Mouse (Mus musculus) midbrain, embryonic 16.5 days (tissue): ENCODE measurements around the gene Smyd2. TPM values are rescaled to one million over a fixed set of nuclear protein-coding genes. Genes with fewer than 3 reads are reported as not detected.

ENCODE experiments used
- ATAC-seq: fragments of 200-750 bp; cut with Nextera tagmentation; 2 replicates; pipeline ENCODE4 v1.8.0; 2017; ENCODE audit warnings: moderate TSS enrichment
- H3K27ac ChIP-seq: fragments of 300-500 bp; sonication (generic); 2 replicates; pipeline ENCODE4 v1.5.1; 2014; ENCODE audit warnings: mild to moderate bottlenecking, low read length, mixed read lengths
- H3K27me3 ChIP-seq: fragments of 300-500 bp; sonication (generic); 2 replicates; pipeline ENCODE4 v1.6.1; 2014; ENCODE audit warnings: low read depth, low read length, mixed read lengths; ENCODE audit not compliant: control insufficient read depth, insufficient read depth
- H3K36me3 ChIP-seq: fragments of 300-500 bp; sonication (generic); 2 replicates; pipeline ENCODE4 v1.6.1; 2014; ENCODE audit warnings: mild to moderate bottlenecking, low read length, moderate library complexity, mixed read lengths; ENCODE audit not compliant: control insufficient read depth, insufficient read depth
- H3K4me1 ChIP-seq: fragments of 300-500 bp; sonication (generic); 2 replicates; pipeline ENCODE4 v1.6.1; 2014; ENCODE audit warnings: mild to moderate bottlenecking, low read length, mixed read lengths; ENCODE audit not compliant: control insufficient read depth, insufficient read depth
- H3K4me2 ChIP-seq: fragments of 300-500 bp; sonication (generic); 2 replicates; pipeline ENCODE4 v1.6.1; 2014; ENCODE audit warnings: mild to moderate bottlenecking, low read length, mixed read lengths
- H3K4me3 ChIP-seq: fragments of 300-500 bp; sonication (generic); 2 replicates; pipeline ENCODE4 v1.5.1; 2014; ENCODE audit warnings: low read depth, mild to moderate bottlenecking, low read length, moderate library complexity, mixed read lengths
- H3K9ac ChIP-seq: fragments of 300-500 bp; sonication (generic); 2 replicates; pipeline ENCODE4 v1.6.1; 2014; ENCODE audit warnings: low read depth, low read length, mixed read lengths
- H3K9me3 ChIP-seq: fragments of 300-500 bp; sonication (generic); replicated peaks from 2 replicates; pipeline ENCODE4 v1.6.1; 2014; ENCODE audit warnings: mild to moderate bottlenecking, low read length, mixed read lengths; ENCODE audit not compliant: control insufficient read depth, poor library complexity, severe bottlenecking
- WGBS: fragments of 180-500 bp; shearing (Covaris S2); extraction: QIAGEN DNeasy Blood & Tissue Kit; methylation state at CpG from one replicate; pipeline ENCODE4 v1.1.7; 2014; 5-methylcytosine and 5-hydroxymethylcytosine counted together
- polyA plus RNA-seq: library from polyadenylated mRNA; unstranded; fragments of >200 nt; fragmentation: Nextera tagmentation; extraction: Ambion mirVana; gene quantifications from 2 replicates; pipeline ENCODE4 v1.2.1, GENCODE M21; 2015

Gene Smyd2
- polyA plus RNA-seq, 1 experiment from 2014 or later, result 78.7 TPM

DNA sequence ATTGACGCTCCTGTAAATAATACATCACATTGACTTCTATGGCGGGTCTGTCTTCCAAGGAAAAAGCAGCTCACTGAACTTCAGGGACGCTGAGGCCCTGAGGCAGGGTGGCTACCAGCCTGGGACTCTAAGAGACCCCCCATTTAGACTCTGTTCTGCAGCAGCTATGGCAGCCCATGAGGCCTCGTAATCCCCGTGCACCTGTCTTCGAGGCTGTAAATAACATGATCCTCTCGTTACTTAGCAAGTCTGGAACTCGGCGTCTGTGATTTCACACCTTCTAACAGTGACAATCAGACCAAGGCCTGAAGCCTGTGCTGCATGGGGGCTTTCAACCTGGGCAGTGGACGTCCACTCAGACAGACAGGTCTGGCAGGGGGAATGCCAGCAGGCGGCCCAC lies 19.0 kb downstream of the Smyd2 start:
- Histone ChIP-seq H3K9me3 (no peaks in the 10 kb centered on the region), H3K4me3 (no peak overlapping the region), H3K36me3 (0 out of 2 replicates have a peak, but pooled peaks cover 4% of the 10 kb centered on the region), H3K27me3 (no peaks in the 10 kb centered on the region), H3K4me1 (no peaks in the 10 kb centered on the region), H3K27ac (no peak overlapping the region), H3K4me2 (no peak overlapping the region), H3K9ac (no peak overlapping the region)
- 79% methylated on average over 11 of the region's 11 CpGs for WGBS
- no peak for ATAC-seq

- H3K4me3 ChIP-seq, result no peak overlapping the region
- no peak overlapping the region for H3K9ac ChIP-seq
- H3K27me3 ChIP-seq, result no peaks in the 10 kb centered on the region
- ATAC-seq, result no peak
- H3K4me2 ChIP-seq, result no peak overlapping the region
- no peaks in the 10 kb centered on the region for H3K4me1 ChIP-seq
- no peak overlapping the region for H3K27ac ChIP-seq
- no peaks in the 10 kb centered on the region for H3K9me3 ChIP-seq
- 89% methylated on average over 9 of the region's 9 CpGs for WGBS
- no peaks in the 10 kb centered on the region for H3K36me3 ChIP-seq
Measured at GRCm38 (mm10) chr1:189902413-189902812, 19.8 kb downstream of the Smyd2 start.

DNA sequence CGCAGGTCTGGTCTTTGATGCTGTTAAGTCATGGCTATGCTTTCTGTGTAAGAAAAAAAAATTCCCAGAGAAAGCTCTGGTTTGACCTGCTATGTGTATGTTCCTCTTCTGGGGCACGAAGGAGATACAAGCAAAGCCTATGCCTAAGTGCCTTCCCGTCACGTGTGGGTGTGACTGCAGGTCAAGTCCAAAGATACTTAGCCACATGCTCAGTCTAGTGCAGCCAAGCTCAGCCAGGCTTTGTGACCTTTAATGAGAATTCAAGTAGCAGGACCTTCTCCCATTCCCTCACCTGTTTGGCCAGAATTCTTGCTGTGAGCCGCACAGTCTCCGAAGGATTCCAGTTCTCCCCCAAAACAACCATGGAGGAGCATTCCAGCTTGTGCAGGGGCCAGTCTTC lies 22.6 kb downstream of the Smyd2 start:
- 93% methylated on average over 6 of the region's 6 CpGs for WGBS
- H3K9ac ChIP-seq, result no peak overlapping the region

DNA sequence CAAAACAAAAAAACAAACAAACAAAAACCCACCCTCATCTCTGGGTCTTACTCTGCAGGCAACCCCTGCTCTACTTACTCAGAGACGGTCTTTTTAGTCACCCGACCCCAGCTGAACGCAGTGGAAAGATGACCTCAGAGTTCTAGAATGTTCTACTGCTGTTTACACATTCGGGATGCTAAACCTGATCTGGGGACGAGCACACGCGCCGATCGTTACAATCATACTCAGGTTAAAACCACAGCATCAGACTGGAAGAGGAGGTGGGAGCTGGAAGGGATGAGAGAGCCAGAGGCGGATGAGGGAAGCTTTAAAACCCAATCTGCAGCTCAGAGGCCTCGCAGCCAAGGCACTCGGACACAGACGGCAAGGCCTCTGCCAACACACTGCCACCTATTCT lies 23.5 kb downstream of the Smyd2 start:
- peaks cover 9% of the 10 kb centered on the region for H3K36me3 ChIP-seq
- no peaks in the 10 kb centered on the region for H3K4me1 ChIP-seq
- H3K9me3 ChIP-seq, result no peaks in the 10 kb centered on the region
- no peak overlapping the region for H3K9ac ChIP-seq
- ATAC-seq, result no peak
- H3K4me3 ChIP-seq, result no peak overlapping the region
- H3K27me3 ChIP-seq, result no peaks in the 10 kb centered on the region
- WGBS, result 89% methylated on average over 13 of the region's 13 CpGs
- no peak overlapping the region for H3K4me2 ChIP-seq
- H3K27ac ChIP-seq, result no peak overlapping the region; the same call in 1 of the 2 replicates

More for the DNA sequence above, 22.6 kb downstream of the Smyd2 start:
- no peak overlapping the region for H3K27ac ChIP-seq
- H3K4me1 ChIP-seq, result no peaks in the 10 kb centered on the region
- H3K36me3 ChIP-seq, result peaks cover 9% of the 10 kb centered on the region
- no peaks in the 10 kb centered on the region for H3K27me3 ChIP-seq
- ATAC-seq, result no peak
- H3K4me3 ChIP-seq, result no peak overlapping the region
- no peak overlapping the region for H3K4me2 ChIP-seq
- H3K9me3 ChIP-seq, result no peaks in the 10 kb centered on the region

GRCm38 (mm10) chr1:189897861-189898260 lies 24.3 kb downstream of the Smyd2 start:
- peaks cover 9% of the 10 kb centered on the region for H3K36me3 ChIP-seq
- no peak overlapping the region for H3K9ac ChIP-seq
- H3K9me3 ChIP-seq, result no peaks in the 10 kb centered on the region
- no peak overlapping the region for H3K27ac ChIP-seq
- no peak overlapping the region for H3K4me2 ChIP-seq
- 25% methylated on average over 9 of the region's 9 CpGs for WGBS
- H3K4me1 ChIP-seq, result no peaks in the 10 kb centered on the region
- no peak for ATAC-seq
- H3K27me3 ChIP-seq, result no peaks in the 10 kb centered on the region
- H3K4me3 ChIP-seq, result no peak overlapping the region

- H3K4me2 ChIP-seq, result no peak overlapping the region
- ATAC-seq, result no peak
- no peaks in the 10 kb centered on the region for H3K4me1 ChIP-seq
- no peak overlapping the region for H3K4me3 ChIP-seq
- WGBS, result 63% methylated on average over 9 of the region's 9 CpGs
- no peak overlapping the region for H3K9ac ChIP-seq
- peaks cover 11% of the 10 kb centered on the region for H3K36me3 ChIP-seq
- H3K9me3 ChIP-seq, result no peaks in the 10 kb centered on the region
- H3K27ac ChIP-seq, result no peak overlapping the region
- H3K27me3 ChIP-seq, result no peaks in the 10 kb centered on the region
Measured at GRCm38 (mm10) chr1:189894191-189894590, 28.0 kb downstream of the Smyd2 start.

DNA sequence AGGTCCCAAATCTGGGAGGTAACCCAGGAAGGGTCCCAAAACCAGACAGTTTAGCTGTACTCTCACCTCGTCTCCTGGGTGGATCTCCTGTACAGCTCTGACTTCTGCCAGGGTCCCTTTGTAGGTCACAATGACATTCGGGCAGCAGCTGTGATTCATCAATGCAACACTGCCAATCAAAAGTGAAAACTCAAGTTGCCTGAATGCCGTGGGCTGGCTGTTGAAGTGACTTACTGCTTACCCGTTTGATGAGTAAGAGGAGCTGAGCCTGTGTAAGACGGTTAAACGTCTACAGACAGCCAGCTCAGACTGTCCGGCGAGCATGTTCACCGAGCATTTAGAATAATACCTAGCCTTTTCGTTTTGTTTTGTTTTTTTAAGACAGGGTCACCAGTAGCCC lies 33.4 kb downstream of the Smyd2 start:
- ATAC-seq, result no peak
- Histone ChIP-seq H3K9ac (no peak overlapping the region), H3K4me3 (no peak overlapping the region), H3K36me3 (0 out of 2 replicates have a peak, but pooled peaks cover 2% of the 10 kb centered on the region), H3K27ac (no peak overlapping the region), H3K4me1 (peaks cover 7% of the 10 kb centered on the region), H3K4me2 (no peak overlapping the region), H3K9me3 (no peaks in the 10 kb centered on the region), H3K27me3 (no peaks in the 10 kb centered on the region)
- WGBS, result 63% methylated on average over 10 of the region's 10 CpGs

DNA sequence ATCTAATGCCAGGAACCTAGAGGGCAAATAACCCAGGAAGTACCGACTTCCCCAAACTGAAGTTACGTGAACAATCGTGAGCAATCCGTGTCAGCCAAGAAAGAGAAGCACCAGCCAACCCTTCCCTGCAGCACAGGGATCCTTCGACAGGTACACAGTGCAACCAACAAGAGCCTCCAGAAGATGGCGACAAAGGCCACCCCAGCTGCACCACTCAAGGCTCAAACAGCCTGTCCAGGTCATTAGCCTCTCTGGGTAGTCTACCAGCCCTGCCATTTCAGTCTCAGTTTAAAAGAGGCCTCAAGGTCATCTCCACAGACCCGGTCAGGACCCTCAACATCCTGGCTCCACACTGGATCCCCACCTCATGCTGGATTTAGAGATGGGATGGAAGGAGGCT lies 34.6 kb downstream of the Smyd2 start:
- Histone ChIP-seq H3K36me3 (0 out of 2 replicates have a peak, but pooled peaks cover 1% of the 10 kb centered on the region), H3K4me3 (no peak overlapping the region), H3K4me2 (no peak overlapping the region), H3K27me3 (no peaks in the 10 kb centered on the region), H3K27ac (no peak overlapping the region), H3K9ac (no peak overlapping the region), H3K9me3 (no peaks in the 10 kb centered on the region), H3K4me1 (peaks cover 7% of the 10 kb centered on the region)
- peak; percentile 73; the same call in 1 of the 2 replicates for ATAC-seq
- 33% methylated on average over 7 of the region's 7 CpGs for WGBS

DNA sequence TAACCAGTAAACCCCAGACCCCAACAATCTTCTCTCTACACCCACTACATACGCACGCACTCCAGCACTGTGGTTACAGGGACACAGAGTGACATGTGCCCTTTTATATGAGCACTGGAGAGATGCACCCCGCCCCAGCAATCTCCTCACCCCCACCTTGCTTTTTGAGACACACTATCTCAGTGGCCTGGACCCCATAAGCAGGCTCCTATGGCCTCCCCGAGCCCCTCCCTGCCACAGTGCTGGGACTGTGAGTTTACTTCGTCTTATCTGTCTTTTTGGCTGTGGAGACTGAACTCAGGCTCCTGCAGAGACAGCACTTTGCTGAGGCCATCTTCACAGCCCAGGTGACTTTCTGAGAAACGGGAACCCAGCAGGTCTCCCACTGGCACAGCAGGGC lies 36.2 kb downstream of the Smyd2 start:
- Histone ChIP-seq H3K9ac (no peak overlapping the region), H3K27me3 (no peaks in the 10 kb centered on the region), H3K4me3 (no peak overlapping the region), H3K4me2 (no peak overlapping the region), H3K27ac (no peak overlapping the region), H3K4me1 (peaks cover 7% of the 10 kb centered on the region), H3K9me3 (no peaks in the 10 kb centered on the region), H3K36me3 (no peaks in the 10 kb centered on the region)
- ATAC-seq, result no peak
- 80% methylated on average over 6 of the region's 6 CpGs for WGBS
